Mouse (Mus musculus): Measurements from ENCODE around the gene Haghl.

- TF ChIP-seq EP300 (IDR thresholded peaks at IDR 0.05; ENCODE audit: low read depth) (no peak), CTCF (IDR thresholded peaks at IDR 0.05; ENCODE audit: low read depth) (no peak)
Observed at GRCm38 (mm10) chr17:25828223-25828594, 42.7 kb upstream of the Haghl start.

All from liver, embryonic 14.5 days (tissue).